Mouse (Mus musculus): ENCODE results near the gene Hoxb7. TPM values are rescaled to one million over a fixed set of nuclear protein-coding genes. Genes with fewer than 3 reads are reported as not detected.
A peak's percentile ranks its signal among the peaks of the same experiment; 100 is the strongest.

The Hoxb7 gene
- polyA plus RNA-seq, 1 experiment, result 15.5 TPM

DNA sequence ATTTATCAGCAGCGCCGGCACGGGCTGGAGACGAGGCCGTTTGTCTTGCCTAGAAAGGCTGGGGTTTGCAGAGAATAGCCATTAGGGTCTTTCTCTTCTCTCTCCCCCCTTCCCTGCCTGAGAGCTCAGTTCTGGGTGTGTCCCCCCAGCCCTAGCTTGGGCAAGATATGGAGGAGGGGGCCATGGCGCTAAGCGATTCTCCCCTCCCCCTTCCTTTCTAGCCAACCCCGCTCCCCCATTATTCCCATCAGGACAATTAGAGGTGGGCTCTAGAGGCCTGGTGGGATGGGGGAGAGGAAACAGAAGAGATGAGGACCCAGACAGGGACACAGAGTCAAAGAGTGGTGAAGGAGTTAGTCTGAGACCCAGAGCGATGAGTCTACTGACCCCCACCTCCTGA lies 988 bp downstream of the Hoxb7 start:
- DNase-seq, result no peak
- H3K4me3 ChIP-seq (ENCODE audit: insufficient read depth, low read depth, low read length), result peak overlapping the region; percentile 76
- H3K27me3 ChIP-seq (replicated peaks; ENCODE audit: control insufficient read depth, insufficient read depth, low read length), result no peaks in the 10 kb centered on the region
- peaks cover 15% of the 10 kb centered on the region; the same call in 1 of the 2 replicates for H3K4me1 ChIP-seq (ENCODE audit: control insufficient read depth, insufficient read depth, low read length)
- peak overlapping the region; percentile 91 for H3K27ac ChIP-seq (ENCODE audit: insufficient read depth, low read depth, low read length)
- TF ChIP-seq POLR2A (IDR thresholded peaks at IDR 0.05; ENCODE audit: low read depth, low read length) (no peak), CTCF (conservative IDR thresholded peaks at IDR 0.05; ENCODE audit: insufficient read depth, insufficient read length, low read depth, low read length) (no peak)
- no peaks in the 10 kb centered on the region for H3K36me3 ChIP-seq (ENCODE audit: control insufficient read depth, insufficient read depth, low read length)
- 10% methylated on average over 9 of the region's 9 CpGs for WGBS

GRCm38 (mm10) chr11:96288455-96289221 lies 2.2 kb downstream of the Hoxb7 start:
- WGBS, result 56% methylated on average over 1 of the region's 1 CpGs
- no peaks in the 10 kb centered on the region for H3K27me3 ChIP-seq (replicated peaks; ENCODE audit: control insufficient read depth, insufficient read depth, low read length)

DNA sequence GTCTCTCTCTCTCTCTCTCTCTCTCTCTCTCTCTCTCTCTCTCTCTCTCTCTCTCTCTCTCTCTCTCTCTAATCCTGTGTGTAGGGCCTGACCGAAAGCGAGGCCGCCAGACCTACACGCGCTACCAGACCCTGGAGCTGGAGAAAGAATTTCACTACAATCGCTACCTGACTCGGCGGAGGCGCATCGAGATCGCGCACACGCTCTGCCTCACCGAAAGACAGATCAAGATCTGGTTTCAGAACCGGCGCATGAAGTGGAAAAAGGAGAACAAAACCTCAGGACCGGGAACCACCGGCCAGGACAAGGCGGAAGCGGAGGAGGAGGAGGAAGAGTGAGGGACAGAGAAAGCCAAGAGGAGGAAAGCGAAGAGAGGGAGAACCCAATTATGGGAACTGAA lies 2.9 kb downstream of the Hoxb7 start:
- Histone ChIP-seq H3K4me1 (ENCODE audit: control insufficient read depth, insufficient read depth, low read length) (peaks cover 15% of the 10 kb centered on the region; the same call in 1 of the 2 replicates), H3K36me3 (ENCODE audit: control insufficient read depth, insufficient read depth, low read length) (no peaks in the 10 kb centered on the region), H3K27ac (ENCODE audit: insufficient read depth, low read depth, low read length) (peak overlapping the region; percentile 91), H3K4me3 (ENCODE audit: insufficient read depth, low read depth, low read length) (peak overlapping the region; percentile 16), H3K27me3 (replicated peaks; ENCODE audit: control insufficient read depth, insufficient read depth, low read length) (no peaks in the 10 kb centered on the region)
- DNase-seq, result peak; percentile 58
- no peak for TF ChIP-seq POLR2A (IDR thresholded peaks at IDR 0.05; ENCODE audit: low read depth, low read length)
- TF ChIP-seq CTCF (conservative IDR thresholded peaks at IDR 0.05; ENCODE audit: insufficient read depth, insufficient read length, low read depth, low read length), result no peak
- WGBS, result 45% methylated on average over 21 of the region's 21 CpGs

More at GRCm38 (mm10) chr11:96288455-96289221, 2.2 kb downstream of the Hoxb7 start:
- Histone ChIP-seq H3K4me1 (ENCODE audit: control insufficient read depth, insufficient read depth, low read length) (peaks cover 15% of the 10 kb centered on the region; the same call in 1 of the 2 replicates), H3K36me3 (ENCODE audit: control insufficient read depth, insufficient read depth, low read length) (no peaks in the 10 kb centered on the region), H3K4me3 (ENCODE audit: insufficient read depth, low read depth, low read length) (peak overlapping the region; percentile 1; the same call in 1 of the 2 replicates), H3K27ac (ENCODE audit: insufficient read depth, low read depth, low read length) (peak overlapping the region; percentile 91)
- no peak for DNase-seq
- TF ChIP-seq CTCF (conservative IDR thresholded peaks at IDR 0.05; ENCODE audit: insufficient read depth, insufficient read length, low read depth, low read length), result no peak
- TF ChIP-seq POLR2A (IDR thresholded peaks at IDR 0.05; ENCODE audit: low read depth, low read length), result no peak

- 46% methylated on average over 6 of the region's 6 CpGs for WGBS
- Histone ChIP-seq H3K4me3 (ENCODE audit: insufficient read depth, low read depth, low read length) (no peak overlapping the region), H3K27me3 (replicated peaks; ENCODE audit: control insufficient read depth, insufficient read depth, low read length) (no peaks in the 10 kb centered on the region), H3K4me1 (ENCODE audit: control insufficient read depth, insufficient read depth, low read length) (peaks cover 15% of the 10 kb centered on the region; the same call in 1 of the 2 replicates), H3K36me3 (ENCODE audit: control insufficient read depth, insufficient read depth, low read length) (no peaks in the 10 kb centered on the region), H3K27ac (ENCODE audit: insufficient read depth, low read depth, low read length) (peak overlapping the region; percentile 79)
- TF ChIP-seq CTCF (conservative IDR thresholded peaks at IDR 0.05; ENCODE audit: insufficient read depth, insufficient read length, low read depth, low read length) (no peak), POLR2A (IDR thresholded peaks at IDR 0.05; ENCODE audit: low read depth, low read length) (no peak)
- no peak for DNase-seq
Measured at GRCm38 (mm10) chr11:96289837-96290236, 3.4 kb downstream of the Hoxb7 start.

GRCm38 (mm10) chr11:96290705-96291355 lies 4.4 kb downstream of the Hoxb7 start:
- Histone ChIP-seq H3K4me3 (ENCODE audit: insufficient read depth, low read depth, low read length) (peak overlapping the region; percentile 10; the same call in 1 of the 2 replicates), H3K4me1 (ENCODE audit: control insufficient read depth, insufficient read depth, low read length) (peaks cover 17% of the 10 kb centered on the region; the same call in 1 of the 2 replicates), H3K27ac (ENCODE audit: insufficient read depth, low read depth, low read length) (peak overlapping the region; percentile 79), H3K27me3 (replicated peaks; ENCODE audit: control insufficient read depth, insufficient read depth, low read length) (no peaks in the 10 kb centered on the region), H3K36me3 (ENCODE audit: control insufficient read depth, insufficient read depth, low read length) (no peaks in the 10 kb centered on the region)
- TF ChIP-seq CTCF (conservative IDR thresholded peaks at IDR 0.05; ENCODE audit: insufficient read depth, insufficient read length, low read depth, low read length), result no peak
- no peak for TF ChIP-seq POLR2A (IDR thresholded peaks at IDR 0.05; ENCODE audit: low read depth, low read length)
- peak; percentile 59 for DNase-seq
- 29% methylated on average over 17 of the region's 17 CpGs for WGBS

DNA sequence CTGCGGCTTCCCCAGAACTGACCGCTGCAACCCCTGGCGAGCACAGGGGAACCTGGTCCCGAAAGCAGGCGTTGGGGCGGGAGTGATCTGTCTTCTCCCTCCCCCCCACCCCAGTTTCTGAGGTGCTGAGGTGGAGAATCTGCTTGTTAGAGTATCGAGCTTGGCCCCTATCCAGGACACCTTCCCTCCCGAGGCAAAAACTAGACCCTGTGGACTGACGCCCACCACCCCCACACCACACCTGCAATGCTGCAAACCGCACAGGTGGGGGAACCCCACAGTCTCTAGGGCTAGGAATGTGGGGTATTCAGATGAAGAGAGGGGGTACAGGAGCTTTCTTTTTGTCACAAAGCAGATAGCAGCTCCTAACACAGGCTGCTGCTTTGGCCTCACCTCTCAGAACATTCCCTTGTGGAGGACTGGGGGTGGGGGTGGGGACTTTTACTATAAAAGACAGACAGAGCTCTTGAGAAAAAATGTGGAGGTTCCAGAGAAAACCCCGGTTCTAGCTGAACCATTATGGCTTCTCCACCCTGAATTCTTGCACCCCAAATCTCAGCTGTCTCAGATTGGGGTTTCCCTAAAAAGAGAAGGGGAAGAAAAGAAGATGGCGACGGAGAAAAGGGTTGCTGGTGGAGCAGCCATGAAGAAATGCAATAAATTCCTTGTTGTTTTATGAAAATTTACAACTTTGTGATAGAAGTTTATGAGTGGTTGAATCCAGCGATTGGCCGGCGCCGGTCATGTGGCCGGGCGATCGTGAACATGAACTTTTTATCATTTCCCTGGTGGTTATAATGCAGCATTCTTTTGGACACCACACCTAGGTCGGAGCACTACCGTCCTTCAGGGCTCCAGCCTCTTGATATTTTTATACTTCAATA lies 5.5 kb downstream of the Hoxb7 start, which contains the start of gene Hoxb6:
Hoxb6 (plus strand) TSS at position 796 of the 884 bp plus-strand sequence.
- Histone ChIP-seq H3K4me3 (ENCODE audit: insufficient read depth, low read depth, low read length) (peak within 1 kb of the TSS; percentile 95), H3K27ac (ENCODE audit: insufficient read depth, low read depth, low read length) (peak within 1 kb of the TSS; percentile 99), H3K36me3 (ENCODE audit: control insufficient read depth, insufficient read depth, low read length) (no peaks in the 10 kb centered on the region), H3K4me1 (ENCODE audit: control insufficient read depth, insufficient read depth, low read length) (peaks cover 19% of the 10 kb centered on the region; the same call in 1 of the 2 replicates), H3K27me3 (replicated peaks; ENCODE audit: control insufficient read depth, insufficient read depth, low read length) (no peaks in the 10 kb centered on the region)
- TF ChIP-seq CTCF (conservative IDR thresholded peaks at IDR 0.05; ENCODE audit: insufficient read depth, insufficient read length, low read depth, low read length), result no peak
- no peak for TF ChIP-seq POLR2A (IDR thresholded peaks at IDR 0.05; ENCODE audit: low read depth, low read length)
- WGBS, result 3% methylated on average over 22 of the region's 22 CpGs
- DNase-seq, result peak; percentile 93
